8 mouse cellular contexts compared by ENCODE assay signal in the genomic region with DNA sequence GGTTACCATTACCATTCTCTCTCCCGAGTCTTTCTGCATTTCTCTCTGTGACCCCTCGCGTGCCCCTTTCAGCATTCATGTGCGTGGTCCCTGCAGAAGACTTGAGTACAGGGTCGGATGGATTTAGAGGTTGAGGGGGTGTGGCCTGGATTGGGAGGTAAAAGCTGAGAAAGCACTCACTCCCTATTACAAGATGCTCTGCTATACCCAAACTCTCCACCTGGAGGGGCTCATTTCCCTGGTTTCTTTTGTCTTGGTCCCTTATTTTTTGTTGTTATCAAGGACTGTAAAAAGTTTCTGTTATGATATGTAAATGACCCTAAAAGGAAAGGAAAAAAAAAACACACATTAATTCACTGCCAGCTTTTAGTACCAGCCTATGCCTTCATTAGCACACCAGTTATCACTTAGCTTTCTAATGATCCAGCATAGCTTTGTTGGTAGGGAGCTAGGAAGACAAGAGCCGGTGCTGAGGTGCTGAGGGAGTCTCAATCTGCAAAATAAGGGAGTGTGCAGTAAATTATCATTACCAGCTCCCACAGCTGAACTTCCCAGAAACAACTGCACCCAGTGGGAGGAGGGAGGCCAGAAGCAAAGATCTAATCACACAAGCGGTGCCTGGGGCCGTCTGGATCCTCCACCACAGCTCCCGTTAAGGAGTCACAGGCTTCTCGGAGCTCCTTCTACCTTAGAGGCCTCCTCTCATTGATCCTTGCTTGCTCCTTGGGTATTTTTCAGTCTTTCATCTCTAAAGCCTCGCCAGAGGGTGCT.
A peak's percentile ranks its signal among the peaks of the same experiment; 100 is the strongest.
DNase-seq lines count a peak whose midpoint lies in the region; ATAC-seq and TF ChIP-seq lines count a peak whose summit lies in the region.

No protein-coding gene starts in this region.

- no peak overlapping the region for H3K4me2 ChIP-seq in kidney, postnatal 0 days (ENCODE audit: low read length)

- H3K27me3 ChIP-seq in kidney, postnatal 0 days (ENCODE audit: insufficient read depth, low read length): no peaks in the 10 kb centered on the region

- TF ChIP-seq CTCF in gastrocnemius, adult 2 months (IDR thresholded peaks at IDR 0.05): peak; percentile 15; the same call in 1 of the 2 replicates
- TF ChIP-seq CTCF in kidney, postnatal 0 days (IDR thresholded peaks at IDR 0.05; ENCODE audit: low read depth): peak; percentile 58

- H3K36me3 ChIP-seq in kidney, postnatal 0 days (ENCODE audit: insufficient read depth, low read length): no peaks in the 10 kb centered on the region

- no peaks in the 10 kb centered on the region for H3K4me1 ChIP-seq in kidney, postnatal 0 days (replicated peaks; ENCODE audit: insufficient read depth, low read length)

- H3K4me3 ChIP-seq in gastrocnemius, adult 2 months: no peak overlapping the region
- H3K4me3 ChIP-seq in kidney, postnatal 0 days (replicated peaks; ENCODE audit: low read depth, low read length): no peak overlapping the region

- intact Hi-C loops in gastrocnemius, adult 2 months (cut with DNase I): no loop called here
- intact Hi-C loops in left cerebral cortex, postnatal 14 days (cut with DNase I): no loop called here

- DNase-seq in gastrocnemius, adult 2 months: no peak
- DNase-seq in gastrocnemius, adult 8-10 months (ENCODE audit: low spot score in 2 of 2): no peak
- peak; percentile 40 for DNase-seq in MEL-GATA-1-ER (ENCODE audit: extremely low read depth, low read depth)
- DNase-seq in kidney, postnatal 0 days (ENCODE audit: low spot score): peak; percentile 58
- peak; percentile 77 for DNase-seq in lung, postnatal 36 days
- no peak for DNase-seq in gastrocnemius, adult 18-20 months (ENCODE audit: low spot score)
- DNase-seq in cerebellum, postnatal 36 days: no peak
- no peak for DNase-seq in left cerebral cortex, postnatal 14 days (ENCODE audit: low spot score in 2 of 2)

- no peak overlapping the region for H3K9ac ChIP-seq in kidney, postnatal 0 days (ENCODE audit: low read depth, low read length)

- WGBS in kidney, postnatal 0 days: 38% methylated on average over 11 of the region's 11 CpGs

- no peaks in the 10 kb centered on the region for H3K9me3 ChIP-seq in kidney, postnatal 0 days (replicated peaks; ENCODE audit: low read length)

- no peak for ATAC-seq in kidney, postnatal 0 days (replicated peaks; ENCODE audit: low FRiP score, low read depth)

- no peak overlapping the region for H3K27ac ChIP-seq in gastrocnemius, adult 2 months
- H3K27ac ChIP-seq in kidney, postnatal 0 days: no peak overlapping the region

Comparison
In these comparisons a context has a peak if more than half of its experiments do, and no peak if none do; other contexts are left out.
1. DNase-seq: peak in MEL-GATA-1-ER (single experiment), kidney, postnatal 0 days (single experiment) and lung, postnatal 36 days (single experiment); none in gastrocnemius, adult 2 months (single experiment), gastrocnemius, adult 8-10 months (0 of 2), gastrocnemius, adult 18-20 months (single experiment), cerebellum, postnatal 36 days (0 of 2) and left cerebral cortex, postnatal 14 days (0 of 2).